Mouse (Mus musculus) pancreas, adult 10 weeks (tissue): ENCODE results near the gene C8a. TPM values are rescaled to one million over a fixed set of nuclear protein-coding genes. Genes with fewer than 3 reads are reported as not detected.

Experiments used
- polyA plus RNA-seq: library from polyadenylated mRNA; stranded (reverse); fragments of 350-450 nt; fragmentation: Illumina TruSeq; extraction: RNeasy Lipid Tissue Mini Kit (QIAGEN cat#74804); gene quantifications from one replicate; pipeline ENCODE4 v1.2.3, GENCODE M21; 2015; ENCODE audit warnings: low read depth, low replicate concordance; ENCODE audit not compliant: insufficient read depth

C8a gene
- not detected for polyA plus RNA-seq

GRCm38 (mm10) chr4:104876323-104876722 is at the start of gene C8a:
Gene C8a, minus strand, starts transcription at chr4:104876398.

GRCm38 (mm10) chr4:104913291-104914129 is 37.3 kb upstream of the C8a start, which contains the start of gene Fyb2:
Gene Fyb2, plus strand, starts transcription at chr4:104913456.

GRCm38 (mm10) chr4:104857029-104857428 is 19.2 kb downstream of the C8a start, which contains the start of gene Gm17662:
Gene Gm17662, plus strand, starts transcription at chr4:104857329.

GRCm38 (mm10) chr4:104766065-104766464 is 110.1 kb downstream of the C8a start, which contains the start of gene C8b:
Gene C8b, plus strand, starts transcription at chr4:104766317.

Other genes with a start within 250 kb of the C8a start
- 2.2 TPM for gene C8b, start 110.1 kb downstream of the C8a start, polyA plus RNA-seq
- not detected for gene Gm17662, start 19.1 kb downstream of the C8a start, polyA plus RNA-seq
- not detected for gene Fyb2, start 37.1 kb upstream of the C8a start, polyA plus RNA-seq
- 1.00 TPM for gene Prkaa2, start 233.5 kb upstream of the C8a start, polyA plus RNA-seq